8 mouse cellular contexts compared by ENCODE assay signal in the genomic region with DNA sequence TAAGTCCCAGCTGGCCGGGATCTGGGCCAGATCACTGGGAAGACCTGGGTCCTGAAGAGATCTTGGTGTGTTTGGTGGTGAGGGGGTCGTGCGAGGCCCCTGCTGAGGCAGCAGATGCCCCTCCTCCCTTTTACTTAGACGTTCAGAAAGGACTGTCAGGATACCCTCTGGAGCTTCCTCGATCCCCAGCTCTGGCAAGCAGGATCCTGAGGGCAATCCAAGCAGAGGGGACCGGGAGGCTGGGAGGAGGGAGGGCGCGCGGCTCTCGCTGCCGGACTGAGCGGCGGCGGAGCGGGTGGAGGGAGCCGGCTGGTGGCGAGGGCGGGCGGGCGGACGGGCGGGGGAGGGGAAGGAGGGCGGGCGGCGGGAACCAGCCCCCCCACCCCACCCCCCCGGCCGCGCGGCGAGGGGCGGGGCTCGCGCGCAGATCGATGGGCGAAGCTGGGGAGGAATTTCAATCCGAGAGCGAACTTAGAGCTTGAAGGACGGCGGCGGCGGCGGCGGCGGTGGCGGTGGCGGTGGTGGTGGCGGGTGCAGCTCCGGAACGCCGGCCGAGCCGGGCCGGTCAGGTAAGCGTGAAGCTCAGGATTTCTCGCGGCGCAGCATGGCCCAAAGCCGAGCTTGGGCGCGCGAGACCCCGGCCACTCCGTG. TPM values are rescaled to one million over a fixed set of nuclear protein-coding genes. Genes with fewer than 3 reads are reported as not detected.
A peak's percentile ranks its signal among the peaks of the same experiment; 100 is the strongest.
DNase-seq lines count a peak whose midpoint lies in the region; ATAC-seq lines count a peak whose summit lies in the region.

No protein-coding gene starts in this region.

- ATAC-seq in hindbrain, embryonic 12.5 days (ENCODE audit: low FRiP score), result peak; percentile 35; the same call in 1 of the 2 replicates
- ATAC-seq in liver, embryonic 15.5 days (ENCODE audit: insufficient read depth), result no peak
- no peak for ATAC-seq in stomach, embryonic 15.5 days (ENCODE audit: insufficient read depth, low FRiP score, low read depth)

- intact Hi-C loops in left cerebral cortex, postnatal 36 days (cut with DNase I), result no loop called here

- no peaks in the 10 kb centered on the region for H3K9me3 ChIP-seq in hindbrain, embryonic 12.5 days (replicated peaks)
- H3K9me3 ChIP-seq in liver, embryonic 15.5 days (replicated peaks), result no peaks in the 10 kb centered on the region
- no peaks in the 10 kb centered on the region for H3K9me3 ChIP-seq in stomach, embryonic 15.5 days

- no peak overlapping the region for H3K27ac ChIP-seq in brown adipose tissue, adult 24 weeks (replicated peaks; ENCODE audit: low read depth, low read length)
- H3K27ac ChIP-seq in hindbrain, embryonic 12.5 days, result peak overlapping the region; percentile 73
- no peak overlapping the region for H3K27ac ChIP-seq in liver, embryonic 15.5 days (replicated peaks)
- H3K27ac ChIP-seq in stomach, embryonic 15.5 days, result no peak overlapping the region

- H3K4me2 ChIP-seq in hindbrain, embryonic 12.5 days (replicated peaks), result peak overlapping the region; percentile 97
- peak overlapping the region; percentile 61 for H3K4me2 ChIP-seq in liver, embryonic 15.5 days
- H3K4me2 ChIP-seq in stomach, embryonic 15.5 days, result peak overlapping the region; percentile 92

- H3K36me3 ChIP-seq in hindbrain, embryonic 12.5 days, result no peaks in the 10 kb centered on the region
- H3K36me3 ChIP-seq in liver, embryonic 15.5 days (replicated peaks), result no peaks in the 10 kb centered on the region
- no peaks in the 10 kb centered on the region for H3K36me3 ChIP-seq in stomach, embryonic 15.5 days

- peaks cover 4% of the 10 kb centered on the region; the same call in 1 of the 2 replicates for H3K4me1 ChIP-seq in brown adipose tissue, adult 24 weeks (ENCODE audit: control insufficient read depth, insufficient read depth, insufficient read length, low read length)
- H3K4me1 ChIP-seq in hindbrain, embryonic 12.5 days, result peaks cover 57% of the 10 kb centered on the region
- peaks cover 28% of the 10 kb centered on the region for H3K4me1 ChIP-seq in liver, embryonic 15.5 days (replicated peaks)
- H3K4me1 ChIP-seq in stomach, embryonic 15.5 days, result peaks cover 46% of the 10 kb centered on the region

- WGBS in hindbrain, embryonic 12.5 days, result under 1% methylated on average over 33 of the region's 64 CpGs
- WGBS in liver, embryonic 15.5 days (ENCODE audit: insufficient replicate concordance), result 2% methylated on average over 44 of the region's 64 CpGs
- WGBS in stomach, embryonic 15.5 days, result under 1% methylated on average over 19 of the region's 64 CpGs

- H3K4me3 ChIP-seq in brown adipose tissue, adult 24 weeks (ENCODE audit: insufficient read depth, low read depth, low read length), result peak overlapping the region; percentile 26
- peak overlapping the region; percentile 51 for H3K4me3 ChIP-seq in hindbrain, embryonic 12.5 days
- peak overlapping the region; percentile 30 for H3K4me3 ChIP-seq in liver, embryonic 15.5 days (replicated peaks)
- H3K4me3 ChIP-seq in stomach, embryonic 15.5 days (replicated peaks), result peak overlapping the region; percentile 41

- DNase-seq in cerebellum, postnatal 14 days, result peak; percentile 34 to 37
- no peak for DNase-seq in cerebellum, postnatal 4 days (ENCODE audit: low spot score in 2 of 2)
- DNase-seq in right cerebral cortex, postnatal 36 days (ENCODE audit: low spot score in 2 of 2), result no peak
- no peak for DNase-seq in left cerebral cortex, postnatal 36 days (ENCODE audit: low spot score in 2 of 2)

- H3K9ac ChIP-seq in hindbrain, embryonic 12.5 days, result peak overlapping the region; percentile 64
- H3K9ac ChIP-seq in liver, embryonic 15.5 days, result no peak overlapping the region
- no peak overlapping the region for H3K9ac ChIP-seq in stomach, embryonic 15.5 days

- H3K27me3 ChIP-seq in hindbrain, embryonic 12.5 days, result peaks cover 84% of the 10 kb centered on the region
- H3K27me3 ChIP-seq in liver, embryonic 15.5 days, result peaks cover 100% of the 10 kb centered on the region
- peaks cover 91% of the 10 kb centered on the region for H3K27me3 ChIP-seq in stomach, embryonic 15.5 days (replicated peaks)

RNA-seq across cellular contexts. Expression of a gene that starts 4.5 kb away (rescaled TPM):
- 0.29 TPM in 1 of 2 replicates, not detected in the other for polyA plus RNA-seq in brown adipose tissue, adult 24 weeks (2012; ENCODE audit: insufficient read depth, insufficient read length, missing spikeins)
- 1.7 and 2.0 TPM in 2 replicates for polyA plus RNA-seq in hindbrain, embryonic 12.5 days (2016; fragmentation: Nextera tagmentation; extraction: Ambion mirVana)
- polyA plus RNA-seq in liver, embryonic 15.5 days (2015; fragmentation: Nextera tagmentation; extraction: Ambion mirVana), result 0.02 TPM in 2 replicates
- 0.24 and 0.79 TPM in 2 replicates for polyA plus RNA-seq in stomach, embryonic 15.5 days (2015; fragmentation: Nextera tagmentation; extraction: Ambion mirVana)
- 10 to 100 TPM; 32.8 to 34.6 TPM for total RNA-seq in left cerebral cortex, postnatal 36 days (2021)

Comparison
In these comparisons a context has a peak if more than half of its experiments do, and no peak if none do; other contexts are left out.
1. DNase-seq: peak in cerebellum, postnatal 14 days (2 of 2); none in cerebellum, postnatal 4 days (0 of 2), right cerebral cortex, postnatal 36 days (0 of 2) and left cerebral cortex, postnatal 36 days (0 of 2).
2. Peak in every context shown above with its lines, with median percentiles within 50 percentile points of each other: H3K4me3 ChIP-seq and H3K4me2 ChIP-seq.